ENCODE assay signal across 14 mouse cellular contexts in the genomic region with DNA sequence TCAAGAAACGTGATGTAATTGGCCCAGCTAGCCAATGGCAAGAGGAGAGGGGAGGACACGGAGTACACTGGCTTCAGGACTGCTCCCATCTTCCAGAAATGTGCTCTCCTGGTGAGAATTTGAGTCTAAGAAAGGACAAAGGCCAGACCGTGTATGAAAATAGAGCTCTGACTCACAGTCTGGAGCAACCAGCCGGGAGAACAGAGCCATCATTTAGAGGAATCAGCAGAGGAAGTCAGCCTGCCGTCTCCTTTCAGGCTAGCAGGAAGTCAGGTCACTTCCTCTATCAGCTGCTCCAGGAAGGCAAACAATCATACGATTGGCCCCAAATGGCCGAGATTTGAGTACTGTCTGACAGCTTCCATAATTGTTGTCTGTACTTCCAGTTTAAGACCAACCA.
DNase-seq lines count a peak whose midpoint lies in the region; ATAC-seq and TF ChIP-seq lines count a peak whose summit lies in the region.
"Had no signal": no experiment of that assay in that cellular context is flagged by ENCODE, and none has a peak within 500 bp of the region (broad histone marks: within the 10 kb centered on the region; RNA-seq: fewer than 3 reads in every experiment).

No protein-coding gene starts in this region.

- 25% methylated on average over 7 of the region's 7 CpGs for WGBS in liver, postnatal 0 days (ENCODE audit: insufficient replicate concordance)
- 27% methylated on average over 7 of the region's 7 CpGs for WGBS in liver, embryonic 12.5 days (ENCODE audit: insufficient replicate concordance)
- WGBS in heart, embryonic 13.5 days = 38% methylated on average over 7 of the region's 7 CpGs
- WGBS in forebrain, embryonic 11.5 days = 86% methylated on average over 7 of the region's 7 CpGs

- 0 out of 2 replicates have a peak, but pooled peaks have one; percentile 44 for TF ChIP-seq EP300 in liver, postnatal 0 days (IDR thresholded peaks at IDR 0.05; ENCODE audit: low read depth)

- H3K4me3 ChIP-seq in liver, postnatal 0 days (ENCODE audit: low read depth, low read length) = no peak overlapping the region
- no peak overlapping the region for H3K4me3 ChIP-seq in liver, embryonic 12.5 days
- H3K4me3 ChIP-seq in heart, embryonic 13.5 days = no peak overlapping the region
- H3K4me3 ChIP-seq in forebrain, embryonic 11.5 days (ENCODE audit: low read depth, low read length) = no peak overlapping the region
- H3K4me3 ChIP-seq: embryonic facial prominence, embryonic 15.5 days; midbrain, embryonic 10.5 days; stomach, embryonic 15.5 days had no signal

- H3K9ac ChIP-seq in liver, postnatal 0 days (replicated peaks) = no peak overlapping the region
- no peak overlapping the region for H3K9ac ChIP-seq in liver, embryonic 12.5 days
- H3K9ac ChIP-seq in heart, embryonic 13.5 days = no peak overlapping the region
- H3K9ac ChIP-seq in forebrain, embryonic 11.5 days (ENCODE audit: low read length) = no peak overlapping the region
- H3K9ac ChIP-seq: embryonic facial prominence, embryonic 15.5 days; stomach, embryonic 15.5 days had no signal

- H3K9me3 ChIP-seq in liver, postnatal 0 days (ENCODE audit: low read length) = no peaks in the 10 kb centered on the region
- H3K9me3 ChIP-seq in liver, embryonic 12.5 days (replicated peaks) = no peaks in the 10 kb centered on the region
- no peaks in the 10 kb centered on the region for H3K9me3 ChIP-seq in heart, embryonic 13.5 days
- no peaks in the 10 kb centered on the region for H3K9me3 ChIP-seq in forebrain, embryonic 11.5 days (ENCODE audit: control insufficient read depth, low read length)
- H3K9me3 ChIP-seq: embryonic facial prominence, embryonic 15.5 days; midbrain, embryonic 10.5 days; stomach, embryonic 15.5 days had no signal

- TF ChIP-seq CTCF in liver, postnatal 0 days (IDR thresholded peaks at IDR 0.05; ENCODE audit: low read depth) = no peak

- peak; percentile 17 for DNase-seq in adrenal gland, adult 2 months
- DNase-seq in adrenal gland, adult 8-10 months = no peak
- no peak for DNase-seq in liver, postnatal 0 days
- no peak for DNase-seq in forebrain, embryonic 11.5 days (ENCODE audit: low spot score)
- DNase-seq in left cerebral cortex, postnatal 25 days (ENCODE audit: low spot score in 2 of 2) = no peak
- DNase-seq: liver; right cerebral cortex, postnatal 14 days had no signal

- intact Hi-C loops in left cerebral cortex, postnatal 25 days (cut with DNase I) = no loop called here

- H3K36me3 ChIP-seq in liver, postnatal 0 days (replicated peaks; ENCODE audit: insufficient read depth, low read length) = no peaks in the 10 kb centered on the region
- H3K36me3 ChIP-seq in liver, embryonic 12.5 days = no peaks in the 10 kb centered on the region
- no peaks in the 10 kb centered on the region for H3K36me3 ChIP-seq in heart, embryonic 13.5 days
- H3K36me3 ChIP-seq in forebrain, embryonic 11.5 days (ENCODE audit: control insufficient read depth, insufficient read depth, low read length) = no peaks in the 10 kb centered on the region
- H3K36me3 ChIP-seq: embryonic facial prominence, embryonic 15.5 days; midbrain, embryonic 10.5 days; stomach, embryonic 15.5 days had no signal

- H3K4me2 ChIP-seq in liver, postnatal 0 days (ENCODE audit: low read depth, low read length) = no peak overlapping the region
- no peak overlapping the region for H3K4me2 ChIP-seq in liver, embryonic 12.5 days
- H3K4me2 ChIP-seq in heart, embryonic 13.5 days = no peak overlapping the region
- H3K4me2 ChIP-seq in forebrain, embryonic 11.5 days (ENCODE audit: low read depth, low read length, severe bottlenecking) = no peak overlapping the region
- H3K4me2 ChIP-seq: embryonic facial prominence, embryonic 15.5 days; stomach, embryonic 15.5 days had no signal

- H3K4me1 ChIP-seq in liver, postnatal 0 days (ENCODE audit: insufficient read depth) = no peaks in the 10 kb centered on the region
- no peaks in the 10 kb centered on the region for H3K4me1 ChIP-seq in liver, embryonic 12.5 days
- H3K4me1 ChIP-seq in heart, embryonic 13.5 days = peaks cover 8% of the 10 kb centered on the region; the same call in 1 of the 2 replicates
- no peaks in the 10 kb centered on the region for H3K4me1 ChIP-seq in forebrain, embryonic 11.5 days (replicated peaks; ENCODE audit: control insufficient read depth, insufficient read depth, low read length)
- H3K4me1 ChIP-seq: embryonic facial prominence, embryonic 15.5 days; stomach, embryonic 15.5 days had no signal

- no peaks in the 10 kb centered on the region for H3K27me3 ChIP-seq in liver, postnatal 0 days (ENCODE audit: insufficient read depth, low read length)
- no peaks in the 10 kb centered on the region for H3K27me3 ChIP-seq in liver, embryonic 12.5 days (replicated peaks)
- H3K27me3 ChIP-seq in heart, embryonic 13.5 days (replicated peaks) = no peaks in the 10 kb centered on the region
- H3K27me3 ChIP-seq in forebrain, embryonic 11.5 days (ENCODE audit: control insufficient read depth, insufficient read depth, low read length) = no peaks in the 10 kb centered on the region
- H3K27me3 ChIP-seq: embryonic facial prominence, embryonic 15.5 days; stomach, embryonic 15.5 days had no signal

- ATAC-seq in liver, postnatal 0 days = peak; percentile 31; the same call in 1 of the 2 replicates
- no peak for ATAC-seq in liver, embryonic 12.5 days
- ATAC-seq in heart, embryonic 13.5 days (ENCODE audit: extremely low read depth, insufficient number of reproducible peaks, low FRiP score, low TSS enrichment) = no peak
- 0 out of 2 replicates have a peak, but pooled peaks have one; percentile 23 for ATAC-seq in neutrophil, adult 5-6 weeks (ENCODE audit: extremely low read depth, insufficient number of reproducible peaks, low FRiP score, poor library complexity, severe bottlenecking)
- ATAC-seq in forebrain, embryonic 11.5 days (replicated peaks; ENCODE audit: low FRiP score) = no peak
- ATAC-seq: inflammation-experienced regulatory T-cells, adult 6 months had no signal

- H3K27ac ChIP-seq in liver, postnatal 0 days (ENCODE audit: low read depth) = no peak overlapping the region
- H3K27ac ChIP-seq in liver, embryonic 12.5 days = no peak overlapping the region
- H3K27ac ChIP-seq in heart, embryonic 13.5 days (replicated peaks) = peak overlapping the region; percentile 36; the same call in 1 of the 2 replicates
- no peak overlapping the region for H3K27ac ChIP-seq in forebrain, embryonic 11.5 days (ENCODE audit: low read depth, low read length)
- H3K27ac ChIP-seq: embryonic facial prominence, embryonic 15.5 days; midbrain, embryonic 10.5 days; stomach, embryonic 15.5 days had no signal

Comparison
In these comparisons a context has a peak if more than half of its experiments do, and no peak if none do; other contexts are left out.
1. ATAC-seq: peak in liver, postnatal 0 days (single experiment) and neutrophil, adult 5-6 weeks (single experiment); none in liver, embryonic 12.5 days (single experiment), heart, embryonic 13.5 days (single experiment) and forebrain, embryonic 11.5 days (single experiment).